Mouse (Mus musculus) heart, postnatal 0 days (tissue): Measurements from ENCODE around the gene Glt1d1. TPM values are rescaled to one million over a fixed set of nuclear protein-coding genes. Genes with fewer than 3 reads are reported as not detected.

Source experiments
- ATAC-seq: fragments of 200-750 bp; cut with Nextera tagmentation; 2 replicates; pipeline ENCODE4 v1.8.0; 2017; ENCODE audit warnings: low read depth, moderate number of reproducible peaks, moderate library complexity; ENCODE audit not compliant: insufficient read depth
- DNase-seq: peaks from one replicate; pipeline ENCODE4 v3.0.0-alpha.2; 2016; ENCODE audit warnings: low spot score
- H3K27ac ChIP-seq: fragments of 300-500 bp; sonication (generic); 2 replicates; pipeline ENCODE4 v1.5.1; 2014; ENCODE audit warnings: low read depth, mild to moderate bottlenecking
- H3K27me3 ChIP-seq: fragments of 300-500 bp; sonication (generic); 2 replicates; pipeline ENCODE4 v1.6.1; 2014; ENCODE audit warnings: low read length, mixed read lengths; ENCODE audit not compliant: control insufficient read depth, insufficient read depth
- H3K36me3 ChIP-seq: fragments of 300-500 bp; sonication (generic); replicated peaks from 2 replicates; pipeline ENCODE4 v1.6.1; 2014; ENCODE audit warnings: low read length, mixed read lengths; ENCODE audit not compliant: control insufficient read depth, insufficient read depth
- H3K4me1 ChIP-seq: fragments of 300-500 bp; sonication (generic); 2 replicates; pipeline ENCODE4 v1.6.1; 2014; ENCODE audit warnings: antibody characterized with exemption; ENCODE audit not compliant: control insufficient read depth, insufficient read depth
- H3K4me2 ChIP-seq: fragments of 300-500 bp; sonication (generic); 2 replicates; pipeline ENCODE4 v1.6.1; 2014; ENCODE audit warnings: low read depth, mild to moderate bottlenecking, low read length, moderate library complexity
- H3K4me3 ChIP-seq: fragments of 300-500 bp; sonication (generic); 2 replicates; pipeline ENCODE4 v1.5.1; 2014; ENCODE audit warnings: low read depth, low read length
- H3K9ac ChIP-seq: fragments of 300-500 bp; sonication (generic); replicated peaks from 2 replicates; pipeline ENCODE4 v1.6.1; 2014; ENCODE audit warnings: low read depth, low read length, mixed read lengths
- H3K9me3 ChIP-seq: fragments of 300-500 bp; sonication (generic); replicated peaks from 2 replicates; pipeline ENCODE4 v1.6.1; 2016; ENCODE audit warnings: low read length; ENCODE audit not compliant: control insufficient read depth
- CTCF ChIP-seq: IDR thresholded peaks from 2 replicates; pipeline ENCODE4 v1.5.1; 2016; ENCODE audit warnings: antibody characterized with exemption, control low read depth, low read depth
- EP300 ChIP-seq: IDR thresholded peaks from 2 replicates; pipeline ENCODE4 v1.6.1; 2016; ENCODE audit warnings: antibody characterized with exemption, low read depth
- WGBS: fragments of 180-500 bp; shearing (Covaris S2); extraction: QIAGEN DNeasy Blood & Tissue Kit; methylation state at CpG from one replicate; pipeline ENCODE4 v1.1.7; 2014; 5-methylcytosine and 5-hydroxymethylcytosine counted together
- polyA plus RNA-seq: library from polyadenylated mRNA; unstranded; fragments of >200 nt; fragmentation: Nextera tagmentation; extraction: Ambion mirVana; gene quantifications from 2 replicates; pipeline ENCODE4 v1.2.1, GENCODE M21; 2015
- total RNA-seq: library from RNA; depleted of rRNA; stranded (reverse); fragments of >200 nt; gene quantifications from 2 replicates; pipeline ENCODE4 v1.2.3, GENCODE M21; 2014; ENCODE audit warnings: low replicate concordance

The Glt1d1 gene
- total and polyA plus RNA-seq, 2 experiments from 2014 or later, result not detected

DNA sequence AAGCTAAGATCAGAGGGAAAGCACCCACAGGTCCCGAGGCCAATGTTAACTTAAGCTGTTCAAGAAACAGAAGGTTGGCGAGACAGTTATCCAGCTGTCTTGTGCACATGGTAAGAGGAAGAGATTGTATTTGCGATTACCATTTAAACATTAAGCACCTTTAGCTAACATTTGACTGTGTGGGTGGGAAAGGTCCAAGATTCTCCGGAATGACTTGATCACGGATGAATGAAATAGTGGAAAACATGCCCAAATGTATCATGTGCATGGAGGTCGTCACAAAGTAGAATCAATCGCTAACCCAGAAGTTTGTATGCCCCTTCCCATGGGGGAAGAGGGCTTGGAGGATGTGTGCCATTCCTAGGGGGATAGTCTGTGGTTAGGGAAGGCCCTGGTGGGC is 1.6 kb downstream of the Glt1d1 start:
- no peaks in the 10 kb centered on the region for H3K36me3 ChIP-seq
- H3K4me2 ChIP-seq, result no peak overlapping the region
- ATAC-seq (no peak), DNase-seq (no peak)
- no peaks in the 10 kb centered on the region for H3K9me3 ChIP-seq
- peaks cover 31% of the 10 kb centered on the region for H3K27me3 ChIP-seq
- H3K27ac ChIP-seq, result no peak overlapping the region
- 79% methylated on average over 7 of the region's 7 CpGs for WGBS
- TF ChIP-seq CTCF (no peak), EP300 (no peak)
- no peak overlapping the region for H3K4me3 ChIP-seq
- no peaks in the 10 kb centered on the region for H3K4me1 ChIP-seq
- no peak overlapping the region for H3K9ac ChIP-seq

DNA sequence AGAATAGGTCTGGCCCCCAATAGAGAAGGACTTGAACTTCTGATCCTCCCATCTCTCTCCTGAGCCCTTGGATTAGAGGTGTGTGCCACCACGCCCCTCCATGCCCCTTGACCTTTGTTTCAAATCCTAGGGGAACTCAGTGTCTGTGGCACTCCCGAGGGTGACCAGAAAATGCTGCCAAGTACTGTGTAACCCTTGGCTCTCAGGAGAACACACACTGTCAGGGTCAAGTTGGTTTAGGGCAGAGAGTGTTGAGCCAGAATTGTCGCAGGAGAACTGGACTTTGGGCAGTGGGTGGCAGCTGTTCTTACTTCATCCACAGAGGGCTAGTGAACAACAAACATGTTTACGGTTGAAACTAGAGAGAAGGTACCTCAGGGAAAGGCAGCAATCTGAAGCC is 5.6 kb downstream of the Glt1d1 start:
- 56% methylated on average over 4 of the region's 4 CpGs for WGBS

DNA sequence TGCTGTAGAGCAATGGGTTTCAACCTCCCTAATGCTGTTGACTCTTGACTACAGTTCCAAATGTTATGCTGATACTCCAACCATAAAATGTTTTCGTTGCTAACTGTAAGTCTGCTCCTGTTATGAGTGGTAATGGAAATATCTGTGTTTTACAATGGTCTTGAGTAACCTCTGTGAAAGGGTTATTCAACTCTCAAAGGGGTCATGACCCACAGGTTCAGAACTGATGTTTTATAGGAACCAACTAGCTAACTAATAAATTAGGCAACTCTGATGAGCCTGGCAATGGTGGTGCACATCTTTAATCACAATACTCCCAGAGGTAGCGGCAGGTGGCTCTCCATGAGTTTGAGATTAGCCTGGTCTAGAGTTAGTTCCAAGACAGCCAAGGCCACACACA is 6.1 kb downstream of the Glt1d1 start:
- Histone ChIP-seq H3K4me3 (no peak overlapping the region), H3K4me2 (no peak overlapping the region), H3K9me3 (peaks cover 19% of the 10 kb centered on the region; the same call in 1 of the 2 replicates), H3K36me3 (no peaks in the 10 kb centered on the region), H3K27me3 (peaks cover 7% of the 10 kb centered on the region), H3K4me1 (no peaks in the 10 kb centered on the region), H3K9ac (no peak overlapping the region), H3K27ac (no peak overlapping the region)
- 72% methylated on average over 2 of the region's 2 CpGs for WGBS
- TF ChIP-seq CTCF, result no peak
- no peak for TF ChIP-seq EP300
- ATAC-seq, result no peak
- no peak for DNase-seq

More for the DNA sequence above, 5.6 kb downstream of the Glt1d1 start:
- no peak overlapping the region for H3K4me3 ChIP-seq
- H3K27ac ChIP-seq, result no peak overlapping the region
- ATAC-seq (no peak), DNase-seq (no peak)
- no peak overlapping the region for H3K9ac ChIP-seq
- no peak overlapping the region for H3K4me2 ChIP-seq
- H3K36me3 ChIP-seq, result no peaks in the 10 kb centered on the region
- H3K27me3 ChIP-seq, result peaks cover 13% of the 10 kb centered on the region
- TF ChIP-seq CTCF, result no peak
- no peak for TF ChIP-seq EP300
- peaks cover 19% of the 10 kb centered on the region; the same call in 1 of the 2 replicates for H3K9me3 ChIP-seq
- no peaks in the 10 kb centered on the region for H3K4me1 ChIP-seq

DNA sequence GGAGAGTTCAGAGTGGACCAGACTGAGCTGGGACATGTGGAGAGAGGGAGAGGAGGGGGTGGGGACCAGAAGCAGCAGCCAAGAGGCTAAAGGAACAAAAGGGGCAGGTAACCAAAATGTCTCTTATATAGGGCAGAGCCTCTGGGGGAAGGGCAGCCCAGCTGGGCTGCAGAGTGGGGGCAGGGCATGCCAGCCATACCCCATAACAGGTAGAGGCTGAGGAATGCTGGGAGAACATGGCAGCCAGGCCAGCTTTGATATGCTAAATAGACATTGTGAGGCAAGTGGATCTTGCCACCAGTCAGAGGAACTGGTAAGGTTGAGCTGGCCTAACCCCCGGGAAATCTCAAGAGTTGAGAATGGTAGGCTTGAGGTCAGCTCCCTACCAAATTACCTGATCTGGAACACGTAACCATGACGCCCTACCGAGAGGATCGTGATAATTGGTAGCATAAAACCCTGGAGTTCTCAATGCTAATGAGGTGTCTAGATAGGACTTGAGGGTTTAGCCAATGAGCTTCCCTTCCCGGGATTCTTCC is 7.1 kb downstream of the Glt1d1 start:
- no peak for ATAC-seq
- Histone ChIP-seq H3K27me3 (no peaks in the 10 kb centered on the region), H3K4me2 (no peak overlapping the region), H3K4me1 (no peaks in the 10 kb centered on the region), H3K4me3 (no peak overlapping the region), H3K9me3 (peaks cover 23% of the 10 kb centered on the region), H3K36me3 (no peaks in the 10 kb centered on the region), H3K9ac (no peak overlapping the region), H3K27ac (no peak overlapping the region)
- no peak for DNase-seq
- 73% methylated on average over 6 of the region's 6 CpGs for whole genome bisulfite sequencing
- TF ChIP-seq EP300, result no peak
- TF ChIP-seq CTCF, result no peak

DNA sequence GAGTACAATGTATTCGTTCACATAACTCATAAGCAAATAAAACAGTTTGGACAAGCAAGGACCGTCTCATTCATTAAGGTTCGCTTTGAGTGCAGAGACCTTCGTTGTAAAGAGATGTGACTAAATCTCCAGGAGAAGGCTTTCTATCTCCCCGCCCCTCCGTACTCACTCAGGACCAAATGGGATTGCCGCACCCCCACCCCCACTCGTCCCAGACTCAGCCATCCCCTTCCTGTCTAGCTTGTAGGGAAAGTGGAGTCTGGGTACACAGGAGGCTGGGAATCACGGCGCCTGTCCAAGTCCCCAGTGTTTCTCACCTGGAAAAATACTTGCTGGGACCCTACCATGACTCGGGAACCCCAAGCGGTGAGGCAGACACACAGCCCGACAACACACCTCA is 7.6 kb downstream of the Glt1d1 start:
- no peak for TF ChIP-seq CTCF
- no peak for TF ChIP-seq EP300
- Histone ChIP-seq H3K4me2 (no peak overlapping the region), H3K27me3 (no peaks in the 10 kb centered on the region), H3K4me3 (no peak overlapping the region), H3K4me1 (no peaks in the 10 kb centered on the region), H3K27ac (no peak overlapping the region), H3K9ac (no peak overlapping the region), H3K36me3 (no peaks in the 10 kb centered on the region), H3K9me3 (peaks cover 27% of the 10 kb centered on the region)
- 84% methylated on average over 13 of the region's 13 CpGs for WGBS
- no peak for ATAC-seq
- DNase-seq, result no peak

DNA sequence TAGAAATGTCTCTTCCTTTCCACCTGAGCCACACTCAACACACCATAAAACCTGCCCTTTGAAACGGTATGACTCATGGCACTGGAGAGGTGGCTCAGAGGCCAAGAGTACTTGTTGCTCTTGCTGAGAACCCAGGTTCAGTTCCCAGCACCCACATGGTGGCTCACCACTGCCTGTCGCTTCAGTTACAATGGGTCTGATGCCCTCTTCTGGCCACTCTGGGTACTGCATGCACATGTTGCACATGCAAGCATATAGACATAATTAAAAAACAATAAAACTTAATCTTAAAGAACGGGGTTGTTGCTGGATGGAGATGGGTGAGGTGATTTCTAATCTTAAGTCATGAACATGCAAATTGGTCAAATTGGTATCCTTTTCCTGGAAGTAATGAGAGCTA is 8.3 kb downstream of the Glt1d1 start:
- no peak overlapping the region for H3K4me3 ChIP-seq
- H3K36me3 ChIP-seq, result no peaks in the 10 kb centered on the region
- no peak overlapping the region for H3K4me2 ChIP-seq
- no peak overlapping the region for H3K27ac ChIP-seq
- H3K27me3 ChIP-seq, result no peaks in the 10 kb centered on the region
- H3K4me1 ChIP-seq, result no peaks in the 10 kb centered on the region
- TF ChIP-seq EP300, result no peak
- no peak; the same call in 1 of the 2 replicates for TF ChIP-seq CTCF
- no peak for DNase-seq
- no peak for ATAC-seq
- peaks cover 30% of the 10 kb centered on the region for H3K9me3 ChIP-seq
- H3K9ac ChIP-seq, result no peak overlapping the region
- WGBS, result 78% methylated on average over 3 of the region's 3 CpGs
